Mouse (Mus musculus) adrenal gland, postnatal 25 days (tissue): Measurements from ENCODE around the gene Hs3st4. TPM values are rescaled to one million over a fixed set of nuclear protein-coding genes. Genes with fewer than 3 reads are reported as not detected.

Source experiments
- DNase-seq: peaks from one replicate; pipeline ENCODE4 v3.0.0; 2021; ENCODE audit warnings: mixed read lengths
- long read RNA-seq: library from polyadenylated mRNA; stranded (forward); transcript quantifications from one replicate; pipeline ENCODE4 v2.0.0, GENCODE M21; 2021
- total RNA-seq: library from RNA; stranded (reverse); gene quantifications from 2 replicates; pipeline ENCODE4 v1.2.3, GENCODE M21; 2021

Hs3st4 gene
- total RNA-seq, result not detected in 2 replicates
- long read RNA-seq, result 0 reads

- DNase-seq, result peak; percentile 2
Observed at GRCm38 (mm10) chr7:123982461-123983038, at the start of gene Hs3st4. TSS of gene Hs3st4 (plus strand) at chr7:123982869.

- no peak for DNase-seq
Observed at GRCm38 (mm10) chr7:123946836-123947235, 35.8 kb upstream of the Hs3st4 start.

DNA sequence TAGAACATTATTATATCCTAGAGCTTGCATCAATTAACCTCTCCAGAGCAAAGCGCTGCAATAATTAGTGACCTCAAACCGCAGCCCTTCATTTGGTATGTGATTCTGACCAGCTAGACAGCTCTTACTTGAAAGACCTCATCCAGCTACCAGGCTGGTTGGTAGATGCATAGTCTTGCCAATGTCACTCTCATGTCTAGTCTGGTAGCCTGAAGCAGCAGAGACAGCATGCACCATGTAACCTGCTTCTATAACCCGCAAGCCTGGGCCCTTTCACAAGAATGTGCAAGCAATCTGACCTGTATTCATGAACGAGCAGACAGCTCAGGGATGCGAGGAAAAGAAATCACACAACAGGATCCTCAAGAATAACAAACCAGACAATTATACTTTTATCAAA, 19.6 kb upstream of the Hs3st4 start:
- DNase-seq, result no peak

- no peak for DNase-seq
Observed at GRCm38 (mm10) chr7:123964559-123965142, 18.0 kb upstream of the Hs3st4 start.

DNA sequence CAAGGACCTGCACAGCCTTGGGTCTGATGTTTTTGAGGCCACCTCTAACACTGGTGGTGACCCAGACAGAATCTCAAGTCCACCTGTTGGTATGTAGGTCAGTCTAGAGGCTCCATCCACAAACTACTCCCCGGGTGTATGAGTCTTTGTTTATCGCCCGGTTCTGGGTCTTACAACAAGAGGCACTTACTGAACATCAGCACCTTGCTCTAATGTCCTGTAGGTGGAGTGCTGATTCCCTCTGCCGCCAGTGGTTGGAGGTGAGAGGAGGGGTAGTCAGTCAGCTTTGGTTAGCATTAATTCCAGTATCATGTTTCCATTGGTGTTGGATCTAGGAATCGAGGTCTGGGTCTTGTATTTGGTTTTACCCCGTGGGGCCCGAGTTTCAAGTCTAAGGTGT, 17.2 kb upstream of the Hs3st4 start:
- no peak for DNase-seq

- DNase-seq, result no peak
Observed at GRCm38 (mm10) chr7:123975441-123975840, 7.2 kb upstream of the Hs3st4 start.

DNA sequence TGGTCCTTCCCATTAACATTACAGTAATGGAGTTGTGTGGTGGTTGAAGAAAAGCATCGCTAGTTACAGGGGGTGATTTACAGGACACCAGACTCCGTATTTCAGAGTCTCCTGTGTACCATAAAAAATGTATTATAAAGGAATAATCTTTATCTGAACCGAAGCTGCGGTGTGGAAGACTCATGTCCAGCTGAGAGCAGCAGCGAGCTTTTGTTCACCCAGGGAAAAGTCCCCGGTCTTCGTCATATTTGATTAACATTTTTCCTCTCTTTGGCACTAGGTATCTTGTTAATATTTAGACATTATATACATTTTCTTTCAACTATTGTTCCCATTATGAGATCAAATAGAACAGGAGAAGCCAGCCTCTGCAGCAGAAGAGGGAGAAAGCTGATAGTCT, 1.2 kb upstream of the Hs3st4 start:
- DNase-seq, result no peak

- no peak for DNase-seq
Observed at GRCm38 (mm10) chr7:123982010-123982409, 659 bp upstream of the Hs3st4 start.

DNA sequence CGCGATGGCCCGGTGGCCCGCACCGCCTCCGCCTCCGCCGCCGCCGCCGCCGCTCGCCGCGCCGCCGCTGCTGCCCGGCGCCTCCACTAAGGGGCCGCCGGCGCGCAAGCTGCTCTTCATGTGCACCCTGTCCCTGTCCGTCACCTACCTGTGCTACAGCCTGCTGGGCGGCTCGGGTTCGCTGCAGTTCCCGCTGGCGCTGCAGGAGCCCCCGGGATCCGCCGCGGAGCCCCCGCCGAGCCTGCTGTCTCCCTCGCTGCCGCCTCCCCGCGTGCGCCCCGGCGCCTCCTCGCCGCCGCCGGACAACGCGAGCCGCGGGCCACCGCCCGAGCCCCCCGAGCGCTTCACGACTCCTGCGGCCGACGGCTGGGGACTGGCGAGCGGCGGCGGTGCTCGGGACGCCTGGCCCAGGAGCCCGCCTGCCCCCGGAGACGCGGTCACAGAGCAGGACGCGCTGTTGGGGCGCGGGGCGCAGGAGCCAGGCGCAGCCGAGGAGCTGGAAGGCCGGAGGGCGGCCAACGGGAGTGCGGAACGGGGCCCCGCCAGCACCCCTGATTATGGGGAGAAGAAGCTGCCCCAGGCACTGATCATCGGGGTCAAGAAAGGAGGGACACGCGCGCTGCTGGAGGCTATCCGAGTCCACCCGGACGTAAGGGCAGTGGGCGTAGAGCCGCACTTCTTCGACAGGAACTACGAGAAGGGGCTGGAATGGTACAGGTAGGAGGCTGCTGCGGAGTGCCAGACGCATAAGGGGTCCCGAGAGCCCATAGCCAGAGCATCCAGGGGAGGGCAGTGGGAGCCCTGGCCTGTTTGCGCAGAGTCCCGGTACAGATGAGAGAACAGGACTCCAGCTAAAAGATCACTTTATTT, 743 bp downstream of the Hs3st4 start:
- no peak for DNase-seq

- DNase-seq, result no peak
Observed at GRCm38 (mm10) chr7:123992121-123992520, 9.5 kb downstream of the Hs3st4 start.

DNA sequence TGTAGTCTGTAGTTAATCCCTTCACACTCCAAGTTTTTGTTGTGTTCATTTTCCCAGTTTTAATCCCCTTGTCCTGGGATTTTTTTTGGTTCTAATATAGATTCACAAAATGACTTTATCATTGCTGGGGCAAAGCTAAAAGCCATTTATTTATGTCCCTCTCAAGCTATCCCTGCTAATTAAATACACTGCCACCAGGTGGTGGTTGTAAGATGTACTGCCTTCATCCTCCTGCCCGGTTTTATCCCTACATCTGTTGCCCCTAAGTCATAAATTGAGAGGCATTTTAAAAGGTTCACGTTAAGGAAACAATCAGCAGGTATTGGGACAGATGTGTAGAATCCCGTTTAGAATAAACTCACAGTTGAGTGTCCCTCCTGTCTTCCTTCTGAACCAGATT, 14.6 kb downstream of the Hs3st4 start:
- no peak for DNase-seq

GRCm38 (mm10) chr7:123998601-123999000, 15.9 kb downstream of the Hs3st4 start:
- no peak for DNase-seq

- no peak for DNase-seq
Observed at GRCm38 (mm10) chr7:124026908-124027307, 44.2 kb downstream of the Hs3st4 start.

DNA sequence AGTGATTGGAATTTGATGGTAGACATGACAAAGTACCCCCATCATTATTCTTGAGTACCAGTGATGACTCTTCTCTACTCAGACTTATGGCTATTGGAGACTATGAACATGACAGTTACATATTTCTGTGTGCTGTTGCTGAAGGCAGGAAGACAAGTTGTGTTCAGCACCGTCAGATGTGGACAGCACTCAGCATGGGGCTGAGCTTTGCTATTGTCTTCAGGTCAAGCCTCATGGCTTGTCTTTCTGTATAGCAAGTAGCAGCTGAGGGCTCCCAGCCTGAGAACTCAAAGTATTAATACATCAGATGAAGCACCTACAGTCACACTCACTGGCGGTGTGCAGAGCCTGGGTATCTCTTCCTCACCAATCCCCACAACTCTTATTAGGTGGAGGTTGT, 49.6 kb downstream of the Hs3st4 start:
- DNase-seq, result no peak

- no peak for DNase-seq
Observed at GRCm38 (mm10) chr7:124033332-124033731, 50.7 kb downstream of the Hs3st4 start.

- DNase-seq, result no peak
Observed at GRCm38 (mm10) chr7:124037281-124037700, 54.6 kb downstream of the Hs3st4 start.

GRCm38 (mm10) chr7:124039142-124039541, 56.5 kb downstream of the Hs3st4 start:
- DNase-seq, result no peak

DNA sequence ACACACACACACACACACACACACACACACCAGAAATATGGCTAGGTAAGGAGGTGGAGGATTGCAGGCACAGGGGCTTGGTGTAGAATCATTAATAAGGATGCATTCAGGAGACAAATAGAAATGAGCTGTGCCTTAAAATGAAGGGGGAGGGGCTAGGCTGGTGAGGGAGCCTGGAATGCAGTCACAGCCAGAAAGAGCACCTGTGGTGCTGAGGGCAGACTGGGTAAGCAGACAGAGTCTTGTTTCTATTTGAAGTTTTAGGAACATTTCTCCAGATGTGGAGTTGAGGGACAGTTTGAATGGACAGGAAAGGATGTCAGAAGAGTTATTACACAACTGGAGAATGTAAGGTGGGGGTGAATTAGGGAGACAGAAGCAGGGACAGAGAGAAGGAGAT, 64.7 kb downstream of the Hs3st4 start:
- no peak for DNase-seq

GRCm38 (mm10) chr7:124048971-124049370, 66.3 kb downstream of the Hs3st4 start:
- DNase-seq, result no peak

GRCm38 (mm10) chr7:124050421-124050820, 67.8 kb downstream of the Hs3st4 start:
- DNase-seq, result no peak

DNA sequence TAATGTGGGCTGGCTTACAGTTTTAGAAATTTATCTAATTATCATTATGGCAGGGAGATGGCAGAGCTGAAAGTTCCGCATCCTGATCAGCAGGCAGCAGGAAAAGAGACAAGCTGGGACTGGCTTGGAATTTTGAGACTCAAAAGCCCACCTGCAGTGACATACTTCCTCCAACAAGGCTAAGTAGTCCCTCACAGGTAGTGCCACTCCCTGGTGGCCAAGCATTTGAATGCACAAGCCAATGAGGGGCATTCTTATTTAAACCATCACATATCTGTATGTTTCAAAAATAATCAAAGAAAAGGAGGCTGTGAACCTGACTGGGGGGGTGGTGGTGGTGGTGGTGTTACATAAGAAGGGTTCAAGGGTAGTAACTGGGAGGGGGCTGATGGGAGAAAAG, 101.1 kb downstream of the Hs3st4 start:
- no peak for DNase-seq

- DNase-seq, result no peak
Observed at GRCm38 (mm10) chr7:124129019-124129418, 146.3 kb downstream of the Hs3st4 start.

DNA sequence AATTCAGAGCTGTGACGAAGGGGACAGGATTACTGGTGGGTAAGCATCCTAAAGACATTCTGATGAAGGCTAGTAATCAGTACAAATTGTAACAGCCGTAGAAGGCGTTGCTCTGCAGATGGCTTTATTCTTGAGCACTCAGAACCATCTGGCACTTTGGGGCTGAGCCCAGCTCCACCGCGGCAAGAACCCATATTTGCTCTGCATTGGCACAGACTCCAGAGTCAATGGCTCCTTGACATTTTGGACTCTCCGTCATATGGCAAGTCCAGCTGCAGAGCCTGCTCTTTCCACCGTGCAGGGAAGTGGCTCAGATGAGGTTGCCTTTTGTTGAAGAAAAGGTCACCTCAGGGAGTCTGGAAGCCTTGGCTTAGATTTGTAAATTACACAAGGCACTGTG, 148.6 kb downstream of the Hs3st4 start:
- peak; percentile 8 for DNase-seq
